Mouse (Mus musculus): ENCODE data around the gene Zfp937. TPM values are rescaled to one million over a fixed set of nuclear protein-coding genes. Genes with fewer than 3 reads are reported as not detected.
"Not testable (repeated sequence)": the region's sequence is repeated elsewhere in the genome, so short reads cannot be mapped to it uniquely, and the experiment has no call there.

Gene Zfp937
- polyA plus RNA-seq, 1 experiment from 2014 or later, result 10.9 TPM

DNA sequence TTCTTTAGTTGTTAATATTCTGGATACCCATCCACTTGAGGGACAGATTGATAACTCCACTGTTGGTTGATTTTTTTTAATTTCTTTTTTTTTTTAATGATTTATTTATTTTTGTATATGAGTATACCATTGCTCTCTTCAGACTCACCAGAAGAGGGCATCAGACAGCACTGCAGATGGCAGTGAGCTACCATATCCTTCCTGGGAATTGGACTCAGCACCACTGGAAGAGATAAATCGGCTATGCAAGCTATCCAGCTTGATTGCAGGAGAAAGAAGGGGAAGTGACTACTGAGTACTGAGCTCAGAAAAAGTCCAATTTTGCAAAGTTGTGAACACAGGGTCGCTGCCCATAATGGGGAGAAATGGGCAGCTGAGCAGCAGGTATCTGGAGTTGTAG, 39.0 kb downstream of the Zfp937 start:
- 73% methylated on average over 2 of the region's 2 CpGs for WGBS
- H3K36me3 ChIP-seq (ENCODE audit: control insufficient read depth, insufficient read depth, low read length); H3K9me3 ChIP-seq (ENCODE audit: control insufficient read depth, low read length); H3K9ac ChIP-seq (ENCODE audit: low read length); H3K4me2 ChIP-seq; H3K27ac ChIP-seq (ENCODE audit: low read depth, low read length); H3K4me3 ChIP-seq (ENCODE audit: low read depth, low read length); H3K4me1 ChIP-seq (ENCODE audit: control insufficient read depth, insufficient read depth, low read length); DNase-seq (ENCODE audit: low spot score, missing footprints); ATAC-seq (ENCODE audit: low FRiP score); H3K27me3 ChIP-seq (ENCODE audit: control insufficient read depth, insufficient read depth, low read length): not testable (repeated sequence)

GRCm38 (mm10) chr2:150257291-150257690, 39.4 kb downstream of the Zfp937 start, which contains the start of gene Gm14124:
Gene Gm14124, plus strand, starts transcription at chr2:150257517.
- not testable (repeated sequence) for H3K27ac ChIP-seq (ENCODE audit: low read depth, low read length); H3K36me3 ChIP-seq (ENCODE audit: control insufficient read depth, insufficient read depth, low read length); H3K4me3 ChIP-seq (ENCODE audit: low read depth, low read length); H3K9ac ChIP-seq (ENCODE audit: low read length); H3K4me2 ChIP-seq; H3K9me3 ChIP-seq (ENCODE audit: control insufficient read depth, low read length); H3K4me1 ChIP-seq (ENCODE audit: control insufficient read depth, insufficient read depth, low read length); DNase-seq (ENCODE audit: low spot score, missing footprints); ATAC-seq (ENCODE audit: low FRiP score); H3K27me3 ChIP-seq (ENCODE audit: control insufficient read depth, insufficient read depth, low read length)
- 81% methylated on average over 4 of the region's 4 CpGs for WGBS

Other genes starting within 250 kb of the Zfp937 start
- 9.7 and 10.0 TPM in 2 replicates for gene Zfp120, start 81.4 kb upstream of the Zfp937 start, polyA plus RNA-seq (2014; fragmentation: Nextera tagmentation; extraction: Ambion mirVana)
- not detected in 2 replicates for gene Gm10770, start 38.4 kb upstream of the Zfp937 start, polyA plus RNA-seq (2014; fragmentation: Nextera tagmentation; extraction: Ambion mirVana)
- not detected in 2 replicates for gene Gm14139, start 36.3 kb upstream of the Zfp937 start, polyA plus RNA-seq (2014; fragmentation: Nextera tagmentation; extraction: Ambion mirVana)
- gene Gm21994, start 37.5 kb downstream of the Zfp937 start, polyA plus RNA-seq (2014; fragmentation: Nextera tagmentation; extraction: Ambion mirVana), result 2.2 and 2.8 TPM in 2 replicates
- not detected in 2 replicates for gene Gm14124, start 39.4 kb downstream of the Zfp937 start, polyA plus RNA-seq (2014; fragmentation: Nextera tagmentation; extraction: Ambion mirVana)
- gene Gm10130, start 105.6 kb downstream of the Zfp937 start, polyA plus RNA-seq (2014; fragmentation: Nextera tagmentation; extraction: Ambion mirVana), result 1.2 TPM in 2 replicates
- 10.1 and 10.8 TPM in 2 replicates for gene 3300002I08Rik, start 144.7 kb downstream of the Zfp937 start, polyA plus RNA-seq (2014; fragmentation: Nextera tagmentation; extraction: Ambion mirVana)
- 7.8 and 8.9 TPM in 2 replicates for gene Zfp442, start 233.4 kb downstream of the Zfp937 start, polyA plus RNA-seq (2014; fragmentation: Nextera tagmentation; extraction: Ambion mirVana)

Measured in midbrain, embryonic 11.5 days (tissue).